Mouse (Mus musculus): ENCODE measurements at regions not wholly inside any gene's neighbourhood (a gene's known extent, or its start where the extent isn't known, plus 50 kb on each side); places are given as distances from the start of the nearest gene placed in this dataset.

DNA sequence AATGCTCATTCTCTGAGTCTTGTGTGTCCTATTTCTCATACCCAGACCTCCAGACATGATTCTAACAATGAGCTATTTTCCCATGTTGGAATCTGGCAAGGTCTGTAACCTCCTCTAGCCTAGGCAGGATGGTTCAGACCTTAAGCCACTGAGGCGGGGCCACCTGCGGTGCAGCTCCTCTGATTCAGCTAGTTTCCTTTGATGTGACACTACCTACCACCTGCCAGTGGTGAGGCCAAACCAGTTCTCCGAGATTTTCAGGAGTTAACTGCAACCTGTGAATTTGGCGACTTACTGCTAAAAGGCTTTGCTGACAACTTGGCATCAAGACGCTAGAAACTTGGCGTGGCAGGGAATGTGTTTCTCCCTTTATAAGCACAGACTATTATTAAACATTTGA lies 2691.3 kb downstream of the Gm37988 start:
- Histone ChIP-seq H3K27ac (no peak overlapping the region), H3K4me1 (replicated peaks) (no peaks in the 10 kb centered on the region), H3K9me3 (0 out of 2 replicates have a peak, but pooled peaks cover 5% of the 10 kb centered on the region), H3K36me3 (no peaks in the 10 kb centered on the region), H3K27me3 (ENCODE audit: insufficient read depth, poor library complexity, severe bottlenecking) (no peaks in the 10 kb centered on the region), H3K4me3 (no peak overlapping the region)
- 76% methylated on average over 6 of the region's 6 CpGs for WGBS
- no peak for DNase-seq (ENCODE audit: low spot score)

DNA sequence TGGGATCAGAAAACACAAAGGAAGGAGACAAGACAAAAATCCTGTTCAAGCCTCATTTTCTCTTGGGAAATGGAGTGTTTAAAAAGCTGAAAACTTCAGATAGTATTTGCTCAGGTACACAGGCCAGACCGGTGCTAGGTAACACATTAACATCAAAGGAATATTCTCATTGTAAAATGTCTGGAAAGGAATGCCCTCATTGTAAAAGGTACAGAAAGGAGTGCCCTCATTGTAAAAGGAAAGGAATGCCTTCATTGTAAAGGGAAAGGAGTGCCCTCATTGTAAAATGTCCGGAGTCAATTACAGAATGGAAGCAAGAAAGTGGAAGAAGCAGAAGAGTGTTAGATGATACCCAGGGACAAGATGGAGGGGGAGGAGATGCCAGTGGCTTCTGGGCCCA lies 2694.7 kb downstream of the Gm37988 start:
- Histone ChIP-seq H3K4me3 (no peak overlapping the region), H3K27me3 (ENCODE audit: insufficient read depth, poor library complexity, severe bottlenecking) (no peaks in the 10 kb centered on the region), H3K27ac (no peak overlapping the region), H3K36me3 (no peaks in the 10 kb centered on the region), H3K4me1 (replicated peaks) (no peaks in the 10 kb centered on the region), H3K9me3 (no peaks in the 10 kb centered on the region)
- WGBS: 75% methylated on average over 2 of the region's 2 CpGs
- DNase-seq (ENCODE audit: low spot score): no peak

DNA sequence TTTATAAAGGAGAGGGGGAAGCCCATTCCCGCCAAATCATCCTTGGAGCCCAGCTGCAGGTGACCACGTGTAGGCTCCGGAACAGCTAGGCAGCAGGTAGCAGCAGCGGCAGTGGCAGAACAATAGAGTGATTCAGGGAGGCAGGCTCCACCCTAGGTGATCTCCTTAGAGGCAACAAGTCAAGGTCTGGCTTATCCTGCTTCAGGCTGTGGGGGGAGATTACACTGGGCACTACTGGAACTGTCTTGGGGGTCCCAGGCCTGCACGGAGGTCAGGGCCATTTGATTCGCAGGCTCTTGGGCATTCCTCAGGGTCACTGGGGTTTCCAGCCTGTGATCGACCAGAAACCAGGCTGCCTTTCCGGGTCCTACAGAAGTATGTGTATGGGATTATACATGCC lies 2711.1 kb downstream of the Gm37988 start:
- Histone ChIP-seq H3K9me3 (no peaks in the 10 kb centered on the region), H3K36me3 (no peaks in the 10 kb centered on the region), H3K4me3 (no peak overlapping the region), H3K4me1 (replicated peaks) (no peaks in the 10 kb centered on the region), H3K27me3 (ENCODE audit: insufficient read depth, poor library complexity, severe bottlenecking) (no peaks in the 10 kb centered on the region), H3K27ac (no peak overlapping the region)
- 60% methylated on average over 8 of the region's 8 CpGs for WGBS
- DNase-seq (ENCODE audit: low spot score): no peak

DNA sequence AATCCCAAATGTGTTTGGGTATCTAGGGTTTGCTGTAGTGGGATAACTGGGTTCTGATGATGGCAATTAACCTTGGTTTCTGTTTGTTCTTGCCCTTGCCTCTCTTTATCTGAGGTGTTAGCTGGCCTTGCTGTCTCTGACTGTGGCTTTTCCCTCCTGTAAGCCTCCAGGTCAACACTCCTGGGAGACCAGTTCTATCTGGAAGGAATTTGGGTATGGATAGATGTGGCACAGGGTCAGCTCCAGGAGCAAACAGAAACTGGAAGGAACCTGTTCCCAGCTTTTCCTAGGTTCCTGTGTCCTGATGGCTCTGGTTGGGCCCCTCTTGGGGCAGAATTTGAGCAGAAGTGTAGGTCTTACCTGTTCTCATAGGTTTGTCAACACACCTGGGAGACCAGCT lies 2725.8 kb downstream of the Gm37988 start:
- Histone ChIP-seq H3K27ac (no peak overlapping the region), H3K4me3 (no peak overlapping the region), H3K27me3 (ENCODE audit: insufficient read depth, poor library complexity, severe bottlenecking) (no peaks in the 10 kb centered on the region), H3K4me1 (replicated peaks) (no peaks in the 10 kb centered on the region), H3K9me3 (no peaks in the 10 kb centered on the region), H3K36me3 (no peaks in the 10 kb centered on the region)
- DNase-seq (ENCODE audit: low spot score): no peak

DNA sequence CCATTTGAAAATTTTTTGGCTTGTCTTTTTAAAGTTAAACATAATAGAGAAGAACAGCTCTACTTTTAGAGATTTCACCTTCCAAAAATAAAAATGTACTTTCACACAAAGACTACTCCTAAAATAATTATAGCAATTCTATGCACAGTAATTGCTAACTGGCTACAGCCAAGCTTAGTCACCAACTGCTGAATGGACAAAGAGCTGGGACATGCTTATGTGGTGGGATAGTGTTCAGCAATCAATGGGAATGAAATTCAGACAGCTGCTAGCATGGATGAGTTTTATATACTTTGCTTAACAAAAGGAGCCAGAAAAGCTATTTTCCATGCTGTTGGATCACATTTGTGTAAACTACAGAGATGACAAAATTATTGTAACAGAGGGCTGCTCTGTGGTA lies 2727.5 kb downstream of the Gm37988 start:
- no peak overlapping the region for H3K4me3 ChIP-seq
- H3K36me3 ChIP-seq: no peaks in the 10 kb centered on the region
- no peaks in the 10 kb centered on the region for H3K27me3 ChIP-seq (ENCODE audit: insufficient read depth, poor library complexity, severe bottlenecking)
- H3K4me1 ChIP-seq (replicated peaks): no peaks in the 10 kb centered on the region
- H3K9me3 ChIP-seq: no peaks in the 10 kb centered on the region
- no peak for DNase-seq (ENCODE audit: low spot score)
- H3K27ac ChIP-seq: no peak overlapping the region

DNA sequence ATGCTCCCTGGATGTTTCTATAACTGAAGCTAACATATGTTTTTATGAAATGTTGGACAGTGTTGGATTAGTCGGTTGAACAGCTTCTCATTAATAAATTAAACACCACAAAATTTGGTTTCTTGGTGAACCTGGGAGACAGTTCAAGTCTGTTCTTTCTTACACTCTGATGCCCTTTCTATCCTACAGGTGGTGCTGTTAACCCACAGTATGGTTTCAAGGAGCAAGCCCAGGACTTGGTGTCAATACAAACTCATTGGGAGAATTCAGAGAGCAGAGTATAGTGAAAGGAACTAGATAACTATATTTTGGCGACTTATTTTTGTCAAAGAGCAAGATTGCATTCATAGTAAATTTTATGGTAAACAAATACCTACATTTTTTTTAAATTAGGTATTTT lies 2735.8 kb downstream of the Gm37988 start:
- Histone ChIP-seq H3K27me3 (ENCODE audit: insufficient read depth, poor library complexity, severe bottlenecking) (no peaks in the 10 kb centered on the region), H3K36me3 (no peaks in the 10 kb centered on the region)
- DNase-seq (ENCODE audit: low spot score): no peak

DNA sequence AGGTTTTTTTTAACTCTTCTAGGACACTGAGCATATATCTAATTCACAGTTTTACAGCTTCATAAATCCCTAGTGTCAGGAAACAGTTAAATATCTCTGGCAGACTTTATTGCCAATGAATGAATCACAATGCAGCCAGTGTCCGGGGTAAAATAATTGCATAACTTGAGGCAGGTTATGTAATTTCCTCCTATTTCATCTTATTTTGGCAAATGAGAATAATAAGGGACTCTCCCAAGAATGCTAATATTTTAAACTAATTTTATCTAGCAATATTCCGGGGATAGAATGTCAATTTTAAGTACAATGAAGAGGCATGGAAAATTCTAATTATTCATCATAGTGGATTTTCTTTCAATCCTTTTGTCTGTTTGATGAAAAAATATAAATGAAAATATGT lies 2740.6 kb downstream of the Gm37988 start:
- 81% methylated on average over 2 of the region's 2 CpGs for whole genome bisulfite sequencing
- no peaks in the 10 kb centered on the region for H3K9me3 ChIP-seq

More for the DNA sequence above, 2735.8 kb downstream of the Gm37988 start:
- H3K27ac ChIP-seq: no peak overlapping the region
- WGBS: 36% methylated on average over 2 of the region's 2 CpGs
- H3K4me1 ChIP-seq (replicated peaks): no peaks in the 10 kb centered on the region
- H3K4me3 ChIP-seq: no peak overlapping the region
- no peaks in the 10 kb centered on the region for H3K9me3 ChIP-seq

DNA sequence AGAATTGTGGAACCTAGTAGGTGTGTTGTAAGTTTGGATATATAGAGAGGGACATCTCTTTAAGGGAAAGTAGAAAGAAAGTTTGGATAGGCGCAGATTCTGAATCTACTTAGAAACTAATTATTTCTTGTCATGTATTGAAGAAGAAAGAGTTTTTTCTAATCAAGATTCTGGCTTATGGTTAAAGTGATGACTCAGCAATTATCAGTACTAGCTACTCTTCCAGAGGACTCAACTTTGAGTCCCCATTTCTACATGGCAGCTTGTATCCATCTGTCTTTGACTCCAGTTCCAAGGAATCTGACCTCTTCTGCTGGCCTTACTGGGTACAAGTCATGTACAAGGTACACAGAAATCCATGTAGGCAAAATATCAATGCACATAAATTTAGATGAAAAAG lies 2767.1 kb downstream of the Gm37988 start:
- Histone ChIP-seq H3K36me3 (no peaks in the 10 kb centered on the region), H3K27me3 (ENCODE audit: insufficient read depth, poor library complexity, severe bottlenecking) (no peaks in the 10 kb centered on the region), H3K27ac (no peak overlapping the region), H3K4me3 (no peak overlapping the region), H3K9me3 (no peaks in the 10 kb centered on the region), H3K4me1 (replicated peaks) (no peaks in the 10 kb centered on the region)
- 98% methylated on average over 1 of the region's 1 CpGs for WGBS
- no peak for DNase-seq (ENCODE audit: low spot score)

More for the DNA sequence above, 2740.6 kb downstream of the Gm37988 start:
- Histone ChIP-seq H3K4me3 (no peak overlapping the region), H3K36me3 (no peaks in the 10 kb centered on the region), H3K4me1 (replicated peaks) (no peaks in the 10 kb centered on the region), H3K27me3 (ENCODE audit: insufficient read depth, poor library complexity, severe bottlenecking) (no peaks in the 10 kb centered on the region), H3K27ac (no peak overlapping the region)
- no peak for DNase-seq (ENCODE audit: low spot score)

DNA sequence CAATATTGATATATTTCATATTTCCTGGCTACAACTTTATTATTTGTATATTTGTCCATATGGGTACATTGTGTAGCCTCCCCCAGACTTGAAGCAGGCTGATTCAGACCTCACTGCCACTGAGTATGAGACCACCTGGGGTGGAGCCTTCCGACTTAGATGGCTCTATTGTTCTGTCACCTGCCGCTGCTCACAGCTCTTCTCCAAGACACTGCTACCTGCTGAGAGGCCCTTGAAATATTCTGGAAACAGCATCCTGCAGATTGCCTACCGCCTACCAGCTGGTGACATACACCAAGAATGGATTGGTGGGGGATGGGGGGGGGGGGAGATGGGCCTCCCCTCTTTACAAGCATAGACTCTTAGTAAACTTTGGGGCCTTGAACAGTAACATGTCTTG lies 2778.7 kb downstream of the Gm37988 start:
- DNase-seq (ENCODE audit: low spot score): peak; percentile 5
- Histone ChIP-seq H3K4me3 (no peak overlapping the region), H3K4me1 (replicated peaks) (no peaks in the 10 kb centered on the region)

DNA sequence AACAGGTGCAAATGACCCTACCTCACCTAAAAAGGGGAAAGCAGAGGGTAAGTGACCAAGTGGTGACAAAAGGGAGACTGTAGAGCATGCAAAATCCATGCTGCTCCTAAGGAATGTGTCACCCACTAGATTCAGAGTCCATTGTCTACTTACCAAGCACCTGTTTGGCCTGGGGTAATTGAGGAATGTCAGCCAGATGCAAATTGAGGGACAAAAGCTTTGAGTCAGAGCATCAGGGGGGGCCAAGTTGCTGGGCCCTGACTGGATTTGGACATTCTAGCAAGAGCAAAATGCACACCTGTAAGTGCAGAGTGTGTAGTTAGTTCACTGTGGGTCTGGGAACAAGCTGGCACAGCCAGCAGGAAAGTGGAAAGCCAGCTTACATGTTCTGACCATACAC lies 2783.6 kb downstream of the Gm37988 start:
- no peaks in the 10 kb centered on the region for H3K36me3 ChIP-seq
- no peaks in the 10 kb centered on the region for H3K9me3 ChIP-seq
- no peak overlapping the region for H3K4me3 ChIP-seq
- DNase-seq (ENCODE audit: low spot score): no peak
- no peak overlapping the region for H3K27ac ChIP-seq
- H3K27me3 ChIP-seq (ENCODE audit: insufficient read depth, poor library complexity, severe bottlenecking): no peaks in the 10 kb centered on the region
- H3K4me1 ChIP-seq (replicated peaks): no peaks in the 10 kb centered on the region

More for the DNA sequence above, 2778.7 kb downstream of the Gm37988 start:
- WGBS: 36% methylated on average over 3 of the region's 3 CpGs
- Histone ChIP-seq H3K36me3 (no peaks in the 10 kb centered on the region), H3K27me3 (ENCODE audit: insufficient read depth, poor library complexity, severe bottlenecking) (no peaks in the 10 kb centered on the region), H3K9me3 (no peaks in the 10 kb centered on the region), H3K27ac (no peak overlapping the region)

Measured in hindbrain, embryonic 10.5 days (tissue).